In the genomic region with DNA sequence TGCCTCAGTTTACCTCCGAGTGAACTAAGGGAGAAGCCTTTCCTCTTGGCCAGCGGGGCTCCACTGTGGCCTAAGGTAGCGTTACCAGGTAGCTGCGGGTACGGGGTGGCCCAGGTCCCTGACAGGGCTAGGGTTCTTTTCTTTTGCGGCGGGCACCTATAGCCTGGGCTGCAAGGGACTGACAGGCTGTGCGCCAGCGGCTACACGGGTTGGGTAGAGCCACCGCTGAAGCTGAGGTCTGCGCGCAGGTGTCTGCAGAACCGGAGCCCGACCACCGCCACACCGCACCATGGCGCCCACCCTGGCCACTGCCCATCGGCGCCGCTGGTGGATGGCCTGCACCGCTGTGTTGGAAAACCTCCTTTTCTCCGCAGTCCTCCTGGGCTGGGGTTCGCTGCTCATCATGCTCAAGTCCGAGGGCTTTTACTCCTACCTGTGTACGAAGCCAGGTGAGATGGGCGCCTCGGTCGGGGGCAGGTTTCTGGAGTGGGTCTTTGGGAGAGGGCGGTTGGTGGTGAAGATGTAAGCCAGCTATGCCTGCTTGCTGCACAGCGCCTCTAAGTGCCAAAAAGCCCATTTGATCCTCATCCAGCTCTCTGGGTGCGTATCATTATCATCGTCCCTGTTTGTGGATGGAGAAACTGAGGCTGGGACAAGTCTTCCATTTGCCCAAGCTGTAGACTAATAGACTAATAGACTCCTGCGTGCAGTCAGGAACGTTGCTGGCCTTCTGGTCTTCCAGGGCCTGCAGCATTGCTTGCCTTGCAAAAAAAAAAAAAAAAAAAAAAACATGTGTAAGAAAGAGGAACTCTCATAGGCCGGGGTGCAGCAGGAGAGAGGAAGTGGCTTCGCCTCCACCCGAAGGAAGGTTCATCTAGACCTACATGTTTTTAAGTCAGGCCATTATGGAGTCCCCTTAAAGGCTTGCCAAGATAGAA, we compare ENCODE assay signal across 7 mouse cellular contexts. TPM values are rescaled to one million over a fixed set of nuclear protein-coding genes. Genes with fewer than 3 reads are reported as not detected.
DNase-seq lines count a peak whose midpoint lies in the region; ATAC-seq and TF ChIP-seq lines count a peak whose summit lies in the region.

No protein-coding gene starts in this region.

- DNase-seq in lung, embryonic 14.5 days: no peak
- DNase-seq in lung, postnatal 25 days (ENCODE audit: low spot score): no peak
- DNase-seq in cerebellum, adult 18-20 months: peak; percentile 54 to 71
- DNase-seq in limb, embryonic 11.5 days (ENCODE audit: low spot score): peak; percentile 51
- no peak for DNase-seq in midbrain, postnatal 0 days (ENCODE audit: low spot score)
- peak; percentile 82 for DNase-seq in thymus, postnatal 0 days (ENCODE audit: low spot score)

- 0 out of 2 replicates have a peak, but pooled peaks cover 2% of the 10 kb centered on the region for H3K4me1 ChIP-seq in lung, embryonic 14.5 days (ENCODE audit: insufficient read depth)
- peaks cover 9% of the 10 kb centered on the region for H3K4me1 ChIP-seq in limb, embryonic 11.5 days (ENCODE audit: control insufficient read depth, insufficient read depth, low read length)
- peaks cover 16% of the 10 kb centered on the region for H3K4me1 ChIP-seq in midbrain, postnatal 0 days (ENCODE audit: insufficient read depth, low read length)

- H3K27me3 ChIP-seq in lung, embryonic 14.5 days (ENCODE audit: insufficient read depth, low read length): no peaks in the 10 kb centered on the region
- no peaks in the 10 kb centered on the region for H3K27me3 ChIP-seq in limb, embryonic 11.5 days (ENCODE audit: control insufficient read depth, insufficient read depth, low read length)
- H3K27me3 ChIP-seq in midbrain, postnatal 0 days (ENCODE audit: insufficient read depth, low read length): no peaks in the 10 kb centered on the region

- H3K9me3 ChIP-seq in lung, embryonic 14.5 days (ENCODE audit: low read depth, low read length): no peaks in the 10 kb centered on the region
- H3K9me3 ChIP-seq in limb, embryonic 11.5 days (ENCODE audit: control insufficient read depth, low read length): no peaks in the 10 kb centered on the region
- no peaks in the 10 kb centered on the region for H3K9me3 ChIP-seq in midbrain, postnatal 0 days (ENCODE audit: low read length)

- 13% methylated on average over 38 of the region's 38 CpGs for WGBS in lung, embryonic 14.5 days
- WGBS in limb, embryonic 11.5 days: 17% methylated on average over 38 of the region's 38 CpGs
- 9% methylated on average over 38 of the region's 38 CpGs for WGBS in midbrain, postnatal 0 days

- no peaks in the 10 kb centered on the region for H3K36me3 ChIP-seq in lung, embryonic 14.5 days (ENCODE audit: insufficient read depth)
- H3K36me3 ChIP-seq in limb, embryonic 11.5 days (ENCODE audit: control insufficient read depth, insufficient read depth, low read length): no peaks in the 10 kb centered on the region
- no peaks in the 10 kb centered on the region for H3K36me3 ChIP-seq in midbrain, postnatal 0 days (ENCODE audit: insufficient read depth, low read length)

- H3K4me2 ChIP-seq in lung, embryonic 14.5 days: peak overlapping the region; percentile 98
- H3K4me2 ChIP-seq in limb, embryonic 11.5 days (ENCODE audit: low read depth, severe bottlenecking): peak overlapping the region; percentile 100
- H3K4me2 ChIP-seq in midbrain, postnatal 0 days (ENCODE audit: low read depth, low read length, poor library complexity, severe bottlenecking): peak overlapping the region; percentile 96

- H3K4me3 ChIP-seq in lung, embryonic 14.5 days (ENCODE audit: low read depth, low read length): peak overlapping the region; percentile 70
- peak overlapping the region; percentile 66 for H3K4me3 ChIP-seq in limb, embryonic 11.5 days (ENCODE audit: low read depth, low read length)
- peak overlapping the region; percentile 59 for H3K4me3 ChIP-seq in midbrain, postnatal 0 days (ENCODE audit: low read depth, low read length)

- H3K27ac ChIP-seq in lung, embryonic 14.5 days (ENCODE audit: low read depth): no peak overlapping the region
- no peak overlapping the region for H3K27ac ChIP-seq in limb, embryonic 11.5 days (replicated peaks; ENCODE audit: low read depth, low read length)
- H3K27ac ChIP-seq in midbrain, postnatal 0 days (ENCODE audit: low read depth, low read length): peak overlapping the region; percentile 99

- TF ChIP-seq CTCF in lung, embryonic 14.5 days (IDR thresholded peaks at IDR 0.05; ENCODE audit: low read depth): no peak; the same call in 1 of the 2 replicates
- no peak for TF ChIP-seq CTCF in midbrain, postnatal 0 days (IDR thresholded peaks at IDR 0.05)

- ATAC-seq in lung, embryonic 14.5 days (ENCODE audit: insufficient read depth): peak; percentile 8; the same call in 1 of the 2 replicates
- peak; percentile 41 for ATAC-seq in granulocyte monocyte progenitor cell, adult 5-6 weeks (replicated peaks; ENCODE audit: poor library complexity, severe bottlenecking)
- ATAC-seq in limb, embryonic 11.5 days (ENCODE audit: insufficient number of reproducible peaks, low FRiP score, low TSS enrichment, low read depth): no peak
- 0 out of 2 replicates have a peak, but pooled peaks have one; percentile 4 for ATAC-seq in midbrain, postnatal 0 days (ENCODE audit: low FRiP score)

- peak overlapping the region; percentile 81 for H3K9ac ChIP-seq in lung, embryonic 14.5 days
- peak overlapping the region; percentile 52 for H3K9ac ChIP-seq in limb, embryonic 11.5 days (ENCODE audit: low read length)
- peak overlapping the region; percentile 97 for H3K9ac ChIP-seq in midbrain, postnatal 0 days (replicated peaks; ENCODE audit: low read length, poor library complexity, severe bottlenecking)

RNA-seq across cellular contexts. Expression of a gene that starts 1.1 kb away (rescaled TPM):
- 4.0 and 6.4 TPM in 2 replicates for polyA plus RNA-seq in lung, embryonic 14.5 days (2014; fragmentation: Nextera tagmentation; extraction: Ambion mirVana)
- total RNA-seq in granulocyte monocyte progenitor cell, adult 5-6 weeks (2014; fragmentation: Nextera tagmentation): 12.7 and 20.1 TPM in 2 replicates
- total RNA-seq in granulocyte monocyte progenitor cell, adult 5-6 weeks (2017): 6.2 and 7.3 TPM in 2 replicates
- polyA plus RNA-seq in limb, embryonic 11.5 days (2014; fragmentation: Nextera tagmentation; extraction: Ambion mirVana): 4.0 and 4.2 TPM in 2 replicates
- total RNA-seq in midbrain, postnatal 0 days (2014; rRNA removed): 34.3 and 34.5 TPM in 2 replicates
- polyA plus RNA-seq in midbrain, postnatal 0 days (2015; fragmentation: Nextera tagmentation; extraction: Ambion mirVana): 17.0 and 20.4 TPM in 2 replicates
- polyA plus RNA-seq in thymus, postnatal 0 days (2015; fragmentation: Nextera tagmentation; extraction: Ambion mirVana): 33.2 and 33.6 TPM in 2 replicates

RNA-seq across cellular contexts. Expression of a gene that starts 19.3 kb away (rescaled TPM):
- polyA plus RNA-seq in lung, embryonic 14.5 days (2014; fragmentation: Nextera tagmentation; extraction: Ambion mirVana): 11.6 and 15.2 TPM in 2 replicates
- total RNA-seq in granulocyte monocyte progenitor cell, adult 5-6 weeks (2014; fragmentation: Nextera tagmentation): 2.0 and 3.8 TPM in 2 replicates
- 2.3 and 3.4 TPM in 2 replicates for total RNA-seq in granulocyte monocyte progenitor cell, adult 5-6 weeks (2017)
- 4.5 and 4.7 TPM in 2 replicates for polyA plus RNA-seq in limb, embryonic 11.5 days (2014; fragmentation: Nextera tagmentation; extraction: Ambion mirVana)
- 3.6 and 3.8 TPM in 2 replicates for total RNA-seq in midbrain, postnatal 0 days (2014; rRNA removed)
- polyA plus RNA-seq in midbrain, postnatal 0 days (2015; fragmentation: Nextera tagmentation; extraction: Ambion mirVana): 3.0 and 3.5 TPM in 2 replicates
- polyA plus RNA-seq in thymus, postnatal 0 days (2015; fragmentation: Nextera tagmentation; extraction: Ambion mirVana): 2.4 and 2.7 TPM in 2 replicates

RNA-seq across cellular contexts. Expression of a gene that starts 22.7 kb away (rescaled TPM):
- 0.43 and 0.58 TPM in 2 replicates for polyA plus RNA-seq in lung, embryonic 14.5 days (2014; fragmentation: Nextera tagmentation; extraction: Ambion mirVana)
- total RNA-seq in granulocyte monocyte progenitor cell, adult 5-6 weeks (2014; fragmentation: Nextera tagmentation): 0.17 TPM in 1 of 2 replicates, not detected in the other
- 0.22 TPM in 1 of 2 replicates, not detected in the other for total RNA-seq in granulocyte monocyte progenitor cell, adult 5-6 weeks (2017)
- 0.50 and 0.59 TPM in 2 replicates for polyA plus RNA-seq in limb, embryonic 11.5 days (2014; fragmentation: Nextera tagmentation; extraction: Ambion mirVana)
- 5.7 and 7.0 TPM in 2 replicates for total RNA-seq in midbrain, postnatal 0 days (2014; rRNA removed)
- 6.9 and 7.5 TPM in 2 replicates for polyA plus RNA-seq in midbrain, postnatal 0 days (2015; fragmentation: Nextera tagmentation; extraction: Ambion mirVana)
- 0.90 and 1.1 TPM in 2 replicates for polyA plus RNA-seq in thymus, postnatal 0 days (2015; fragmentation: Nextera tagmentation; extraction: Ambion mirVana)

RNA-seq across cellular contexts. Expression of a gene that starts 46.0 kb away (rescaled TPM):
- polyA plus RNA-seq in lung, embryonic 14.5 days (2014; fragmentation: Nextera tagmentation; extraction: Ambion mirVana): 96.9 and 104 TPM in 2 replicates
- 154 and 174 TPM in 2 replicates for total RNA-seq in granulocyte monocyte progenitor cell, adult 5-6 weeks (2014; fragmentation: Nextera tagmentation)
- total RNA-seq in granulocyte monocyte progenitor cell, adult 5-6 weeks (2017): 115 and 127 TPM in 2 replicates
- 111 and 123 TPM in 2 replicates for polyA plus RNA-seq in limb, embryonic 11.5 days (2014; fragmentation: Nextera tagmentation; extraction: Ambion mirVana)
- total RNA-seq in midbrain, postnatal 0 days (2014; rRNA removed): 121 and 129 TPM in 2 replicates
- 25.7 and 27.6 TPM in 2 replicates for polyA plus RNA-seq in midbrain, postnatal 0 days (2015; fragmentation: Nextera tagmentation; extraction: Ambion mirVana)
- 39.2 and 40.0 TPM in 2 replicates for polyA plus RNA-seq in thymus, postnatal 0 days (2015; fragmentation: Nextera tagmentation; extraction: Ambion mirVana)

RNA-seq across cellular contexts. Expression of a gene that starts 55.3 kb away (rescaled TPM):
- 84.7 and 89.6 TPM in 2 replicates for polyA plus RNA-seq in lung, embryonic 14.5 days (2014; fragmentation: Nextera tagmentation; extraction: Ambion mirVana)
- total RNA-seq in granulocyte monocyte progenitor cell, adult 5-6 weeks (2014; fragmentation: Nextera tagmentation): 141 and 143 TPM in 2 replicates
- total RNA-seq in granulocyte monocyte progenitor cell, adult 5-6 weeks (2017): 58.0 and 74.5 TPM in 2 replicates
- 67.3 and 70.7 TPM in 2 replicates for polyA plus RNA-seq in limb, embryonic 11.5 days (2014; fragmentation: Nextera tagmentation; extraction: Ambion mirVana)
- total RNA-seq in midbrain, postnatal 0 days (2014; rRNA removed): 105 and 108 TPM in 2 replicates
- 91.7 and 106 TPM in 2 replicates for polyA plus RNA-seq in midbrain, postnatal 0 days (2015; fragmentation: Nextera tagmentation; extraction: Ambion mirVana)
- 103 and 112 TPM in 2 replicates for polyA plus RNA-seq in thymus, postnatal 0 days (2015; fragmentation: Nextera tagmentation; extraction: Ambion mirVana)

Comparison
In these comparisons a context has a peak if more than half of its experiments do, and no peak if none do; other contexts are left out.
1. DNase-seq: peak in cerebellum, adult 18-20 months (2 of 2), limb, embryonic 11.5 days (single experiment) and thymus, postnatal 0 days (single experiment); none in lung, embryonic 14.5 days (single experiment), lung, postnatal 25 days (single experiment) and midbrain, postnatal 0 days (single experiment).
2. Peak in every context shown above with its lines, with median percentiles within 50 percentile points of each other: H3K4me2 ChIP-seq, H3K4me3 ChIP-seq and H3K9ac ChIP-seq.